Mouse (Mus musculus): ENCODE data around the gene Gtdc1. TPM values are rescaled to one million over a fixed set of nuclear protein-coding genes. Genes with fewer than 3 reads are reported as not detected.

The Gtdc1 gene
- polyA plus RNA-seq, 1 experiment from 2014 or later: 17.4 TPM

DNA sequence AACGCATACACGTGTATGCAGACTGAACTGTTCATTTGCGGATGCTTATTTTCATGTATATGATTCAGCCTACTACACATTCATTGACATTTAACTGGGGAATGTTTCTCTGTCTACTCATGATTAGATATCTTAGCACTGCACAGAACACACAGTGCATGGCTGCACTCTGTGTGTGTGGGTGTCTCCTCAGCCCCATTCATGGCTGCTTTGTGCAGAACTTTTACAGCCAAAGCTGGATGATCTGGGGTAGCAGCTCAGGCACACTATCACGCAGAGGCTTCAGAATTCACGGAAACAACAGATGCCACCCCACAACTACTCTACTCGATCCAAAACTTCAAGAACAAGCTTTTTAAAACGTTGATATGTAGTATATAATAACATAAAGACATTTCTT lies 263.4 kb downstream of the Gtdc1 start:
- Histone ChIP-seq H3K4me1 (ENCODE audit: control insufficient read depth, insufficient read depth, low read length) (no peaks in the 10 kb centered on the region), H3K9ac (ENCODE audit: low read depth, low read length) (no peak overlapping the region), H3K27me3 (ENCODE audit: control insufficient read depth, insufficient read depth, low read depth, low read length) (no peaks in the 10 kb centered on the region), H3K4me3 (ENCODE audit: low read depth, low read length) (no peak overlapping the region), H3K9me3 (replicated peaks; ENCODE audit: control insufficient read depth, low read length, poor library complexity, severe bottlenecking) (no peaks in the 10 kb centered on the region), H3K27ac (ENCODE audit: low read length) (no peak overlapping the region), H3K4me2 (ENCODE audit: low read length) (no peak overlapping the region), H3K36me3 (ENCODE audit: control insufficient read depth, insufficient read depth, low read length) (no peaks in the 10 kb centered on the region)
- ATAC-seq: no peak
- WGBS: 89% methylated on average over 7 of the region's 7 CpGs

DNA sequence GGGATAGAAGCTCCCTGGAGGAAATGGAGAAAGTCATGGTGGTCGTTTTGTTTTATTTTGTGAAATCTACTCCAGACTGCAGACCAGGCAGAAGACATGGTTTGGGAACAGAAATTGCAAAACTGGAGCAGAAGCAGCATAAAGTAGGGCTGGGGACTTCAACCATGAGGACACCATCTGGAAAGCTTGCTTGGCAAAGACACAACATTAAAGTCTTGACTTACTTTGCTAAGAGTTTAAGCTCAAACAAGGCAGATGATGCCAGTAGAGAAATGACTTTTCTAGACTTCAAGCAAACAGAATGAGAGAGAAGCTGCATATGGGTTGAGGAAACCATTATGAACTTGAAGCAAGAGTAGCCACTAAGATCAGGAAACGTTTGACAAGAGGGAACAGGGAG lies 267.6 kb downstream of the Gtdc1 start:
- Histone ChIP-seq H3K27ac (ENCODE audit: low read length) (no peak overlapping the region), H3K36me3 (ENCODE audit: control insufficient read depth, insufficient read depth, low read length) (no peaks in the 10 kb centered on the region), H3K9ac (ENCODE audit: low read depth, low read length) (no peak overlapping the region), H3K9me3 (replicated peaks; ENCODE audit: control insufficient read depth, low read length, poor library complexity, severe bottlenecking) (no peaks in the 10 kb centered on the region), H3K27me3 (ENCODE audit: control insufficient read depth, insufficient read depth, low read depth, low read length) (no peaks in the 10 kb centered on the region), H3K4me1 (ENCODE audit: control insufficient read depth, insufficient read depth, low read length) (no peaks in the 10 kb centered on the region), H3K4me3 (ENCODE audit: low read depth, low read length) (no peak overlapping the region), H3K4me2 (ENCODE audit: low read length) (no peak overlapping the region)
- 80% methylated on average over 2 of the region's 2 CpGs for WGBS
- ATAC-seq: no peak

- Histone ChIP-seq H3K4me1 (ENCODE audit: control insufficient read depth, insufficient read depth, low read length) (no peaks in the 10 kb centered on the region), H3K27me3 (ENCODE audit: control insufficient read depth, insufficient read depth, low read depth, low read length) (no peaks in the 10 kb centered on the region), H3K36me3 (ENCODE audit: control insufficient read depth, insufficient read depth, low read length) (no peaks in the 10 kb centered on the region), H3K4me3 (ENCODE audit: low read depth, low read length) (no peak overlapping the region), H3K27ac (ENCODE audit: low read length) (no peak overlapping the region), H3K9ac (ENCODE audit: low read depth, low read length) (no peak overlapping the region), H3K9me3 (replicated peaks; ENCODE audit: control insufficient read depth, low read length, poor library complexity, severe bottlenecking) (no peaks in the 10 kb centered on the region), H3K4me2 (ENCODE audit: low read length) (no peak overlapping the region)
- ATAC-seq: no peak
Observed at GRCm38 (mm10) chr2:44659011-44659410, 268.4 kb downstream of the Gtdc1 start.

DNA sequence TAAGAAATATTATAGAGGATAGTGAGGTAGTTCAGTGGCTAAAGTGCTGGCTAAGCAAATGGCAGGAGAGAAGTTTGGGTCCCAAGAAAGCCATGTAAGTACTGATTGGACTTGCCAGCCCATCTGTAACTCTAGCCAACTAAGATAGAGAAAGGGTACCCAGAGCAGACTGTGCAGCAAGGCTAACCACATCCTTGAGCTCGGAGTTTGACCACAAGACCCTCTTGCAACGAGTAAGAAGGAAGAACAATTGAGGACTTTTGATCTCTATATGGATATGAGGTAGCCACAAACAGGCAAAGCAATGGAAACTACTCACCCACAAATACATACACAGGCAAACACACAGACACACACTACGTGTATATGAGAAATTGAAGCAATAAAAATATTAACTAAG lies 278.9 kb downstream of the Gtdc1 start:
- Histone ChIP-seq H3K9ac (ENCODE audit: low read depth, low read length) (no peak overlapping the region), H3K36me3 (ENCODE audit: control insufficient read depth, insufficient read depth, low read length) (no peaks in the 10 kb centered on the region), H3K4me2 (ENCODE audit: low read length) (no peak overlapping the region), H3K27ac (ENCODE audit: low read length) (no peak overlapping the region), H3K4me1 (ENCODE audit: control insufficient read depth, insufficient read depth, low read length) (no peaks in the 10 kb centered on the region), H3K27me3 (ENCODE audit: control insufficient read depth, insufficient read depth, low read depth, low read length) (no peaks in the 10 kb centered on the region), H3K9me3 (replicated peaks; ENCODE audit: control insufficient read depth, low read length, poor library complexity, severe bottlenecking) (no peaks in the 10 kb centered on the region), H3K4me3 (ENCODE audit: low read depth, low read length) (no peak overlapping the region)
- 87% methylated on average over 3 of the region's 3 CpGs for WGBS
- ATAC-seq: no peak

DNA sequence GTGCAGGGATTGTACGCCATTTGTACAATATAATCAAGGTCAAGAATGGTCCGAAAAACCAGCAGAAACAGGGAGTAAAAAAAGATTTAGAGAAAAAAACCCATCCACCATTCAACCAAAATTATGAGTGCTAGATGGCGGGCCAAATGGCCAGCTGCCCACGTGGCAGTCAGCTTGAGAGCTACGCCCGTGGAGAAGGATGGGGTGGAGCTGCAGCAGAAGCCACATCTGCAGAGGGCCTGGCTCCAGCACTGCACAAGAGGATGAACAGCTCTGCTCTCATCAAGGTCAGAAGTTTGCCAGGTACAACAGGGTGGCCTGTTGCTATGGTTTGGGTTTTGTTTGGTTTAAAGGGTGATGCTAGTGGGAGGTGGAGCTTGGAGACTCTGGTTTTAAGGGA lies 281.1 kb downstream of the Gtdc1 start:
- H3K4me3 ChIP-seq (ENCODE audit: low read depth, low read length): no peak overlapping the region
- no peaks in the 10 kb centered on the region for H3K4me1 ChIP-seq (ENCODE audit: control insufficient read depth, insufficient read depth, low read length)
- no peaks in the 10 kb centered on the region for H3K27me3 ChIP-seq (ENCODE audit: control insufficient read depth, insufficient read depth, low read depth, low read length)
- WGBS: 94% methylated on average over 6 of the region's 6 CpGs
- no peak for ATAC-seq
- no peaks in the 10 kb centered on the region for H3K9me3 ChIP-seq (replicated peaks; ENCODE audit: control insufficient read depth, low read length, poor library complexity, severe bottlenecking)
- H3K27ac ChIP-seq (ENCODE audit: low read length): no peak overlapping the region
- H3K36me3 ChIP-seq (ENCODE audit: control insufficient read depth, insufficient read depth, low read length): no peaks in the 10 kb centered on the region
- H3K9ac ChIP-seq (ENCODE audit: low read depth, low read length): no peak overlapping the region
- H3K4me2 ChIP-seq (ENCODE audit: low read length): no peak overlapping the region

DNA sequence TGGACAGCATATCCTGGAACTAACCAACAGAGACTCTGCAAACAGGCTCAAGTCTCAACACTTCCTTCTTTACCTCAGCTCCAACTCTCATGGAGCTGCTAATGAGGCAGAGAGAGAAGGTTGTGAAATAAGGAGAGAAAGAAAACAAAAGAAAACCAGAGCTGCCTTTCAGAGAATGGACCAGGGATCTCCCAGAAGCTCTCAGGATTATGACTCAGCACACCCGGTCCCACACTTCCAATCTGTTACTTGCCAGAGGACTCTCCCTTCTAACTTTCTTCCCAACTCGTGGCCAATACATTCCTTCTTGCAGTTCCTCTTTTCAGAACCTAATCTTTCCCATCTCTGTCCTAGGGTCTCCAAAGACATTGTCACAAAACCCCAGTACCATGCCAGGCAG lies 288.1 kb downstream of the Gtdc1 start:
- no peak for ATAC-seq
- H3K9ac ChIP-seq (ENCODE audit: low read depth, low read length): no peak overlapping the region

GRCm38 (mm10) chr2:44638157-44638556 lies 289.3 kb downstream of the Gtdc1 start:
- Histone ChIP-seq H3K4me3 (ENCODE audit: low read depth, low read length) (no peak overlapping the region), H3K4me2 (ENCODE audit: low read length) (no peak overlapping the region), H3K27me3 (ENCODE audit: control insufficient read depth, insufficient read depth, low read depth, low read length) (no peaks in the 10 kb centered on the region), H3K4me1 (ENCODE audit: control insufficient read depth, insufficient read depth, low read length) (peaks cover 3% of the 10 kb centered on the region; the same call in 1 of the 2 replicates), H3K9ac (ENCODE audit: low read depth, low read length) (no peak overlapping the region), H3K9me3 (replicated peaks; ENCODE audit: control insufficient read depth, low read length, poor library complexity, severe bottlenecking) (no peaks in the 10 kb centered on the region), H3K27ac (ENCODE audit: low read length) (no peak overlapping the region), H3K36me3 (ENCODE audit: control insufficient read depth, insufficient read depth, low read length) (no peaks in the 10 kb centered on the region)
- no peak for ATAC-seq
- 59% methylated on average over 4 of the region's 4 CpGs for WGBS

More for the DNA sequence above, 288.1 kb downstream of the Gtdc1 start:
- no peaks in the 10 kb centered on the region for H3K9me3 ChIP-seq (replicated peaks; ENCODE audit: control insufficient read depth, low read length, poor library complexity, severe bottlenecking)
- no peak overlapping the region for H3K4me2 ChIP-seq (ENCODE audit: low read length)
- no peaks in the 10 kb centered on the region for H3K36me3 ChIP-seq (ENCODE audit: control insufficient read depth, insufficient read depth, low read length)
- no peaks in the 10 kb centered on the region for H3K27me3 ChIP-seq (ENCODE audit: control insufficient read depth, insufficient read depth, low read depth, low read length)
- H3K4me3 ChIP-seq (ENCODE audit: low read depth, low read length): no peak overlapping the region
- H3K27ac ChIP-seq (ENCODE audit: low read length): no peak overlapping the region
- 52% methylated on average over 2 of the region's 2 CpGs for WGBS
- H3K4me1 ChIP-seq (ENCODE audit: control insufficient read depth, insufficient read depth, low read length): no peaks in the 10 kb centered on the region

DNA sequence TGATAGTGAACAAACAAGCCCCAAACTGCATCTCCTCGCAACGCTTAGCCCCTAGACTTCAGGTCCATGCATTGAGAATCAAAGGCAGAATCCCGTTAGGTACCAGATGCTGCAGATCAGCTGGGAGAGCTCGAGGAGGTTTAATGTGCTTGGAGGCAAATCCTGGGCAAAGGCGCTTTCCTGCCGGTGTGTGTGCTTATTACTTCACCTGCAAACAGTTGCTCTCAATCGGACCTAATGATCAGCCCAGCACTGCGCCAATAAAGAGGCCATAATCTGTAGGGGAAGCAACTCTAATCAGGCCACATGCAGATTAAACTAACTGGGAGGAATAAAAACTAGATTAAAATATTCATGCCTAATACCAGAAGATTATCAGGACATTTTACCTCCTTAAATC lies 293.5 kb downstream of the Gtdc1 start:
- Histone ChIP-seq H3K4me2 (ENCODE audit: low read length) (peak overlapping the region; percentile 6; the same call in 1 of the 2 replicates), H3K9me3 (replicated peaks; ENCODE audit: control insufficient read depth, low read length, poor library complexity, severe bottlenecking) (no peaks in the 10 kb centered on the region), H3K4me1 (ENCODE audit: control insufficient read depth, insufficient read depth, low read length) (peaks cover 9% of the 10 kb centered on the region), H3K4me3 (ENCODE audit: low read depth, low read length) (no peak overlapping the region), H3K36me3 (ENCODE audit: control insufficient read depth, insufficient read depth, low read length) (no peaks in the 10 kb centered on the region), H3K27ac (ENCODE audit: low read length) (peak overlapping the region; percentile 28; the same call in 1 of the 2 replicates), H3K27me3 (ENCODE audit: control insufficient read depth, insufficient read depth, low read depth, low read length) (no peaks in the 10 kb centered on the region), H3K9ac (ENCODE audit: low read depth, low read length) (no peak overlapping the region)
- no peak for ATAC-seq
- 43% methylated on average over 8 of the region's 8 CpGs for WGBS

GRCm38 (mm10) chr2:44633064-44633463 lies 294.4 kb downstream of the Gtdc1 start:
- Histone ChIP-seq H3K36me3 (ENCODE audit: control insufficient read depth, insufficient read depth, low read length) (no peaks in the 10 kb centered on the region), H3K4me1 (ENCODE audit: control insufficient read depth, insufficient read depth, low read length) (peaks cover 9% of the 10 kb centered on the region), H3K27ac (ENCODE audit: low read length) (no peak overlapping the region), H3K9me3 (replicated peaks; ENCODE audit: control insufficient read depth, low read length, poor library complexity, severe bottlenecking) (no peaks in the 10 kb centered on the region), H3K4me2 (ENCODE audit: low read length) (peak overlapping the region; percentile 35), H3K9ac (ENCODE audit: low read depth, low read length) (no peak overlapping the region), H3K27me3 (ENCODE audit: control insufficient read depth, insufficient read depth, low read depth, low read length) (no peaks in the 10 kb centered on the region), H3K4me3 (ENCODE audit: low read depth, low read length) (no peak overlapping the region)
- WGBS: 59% methylated on average over 5 of the region's 5 CpGs
- ATAC-seq: peak; percentile 13; the same call in 1 of the 2 replicates
